Mouse (Mus musculus) forelimb bud, embryonic 11.5 days (tissue): ENCODE results near the gene Tchh.
"Not testable (repeated sequence)": the region's sequence is repeated elsewhere in the genome, so short reads cannot be mapped to it uniquely, and the experiment has no call there.

Source experiments
- DNase-seq: peaks from one replicate; pipeline ENCODE4 v3.0.0-alpha.2; 2012; ENCODE audit warnings: low read depth, low spot score

Tchh gene

GRCm38 (mm10) chr3:93442030-93442429, at the start of gene Tchh:
Tchh (plus strand) TSS chr3:93442330.
- DNase-seq, result no peak

- DNase-seq, result no peak
Measured at GRCm38 (mm10) chr3:93393366-93393765, 48.8 kb upstream of the Tchh start, which contains the start of gene Rptn. Rptn (plus strand) TSS chr3:93393699.

GRCm38 (mm10) chr3:93403936-93404335, 38.2 kb upstream of the Tchh start:
- DNase-seq, result no peak

GRCm38 (mm10) chr3:93406992-93407391, 35.1 kb upstream of the Tchh start:
- peak; percentile 37 for DNase-seq

- no peak for DNase-seq
Measured at GRCm38 (mm10) chr3:93411905-93412304, 30.2 kb upstream of the Tchh start.

- no peak for DNase-seq
Measured at GRCm38 (mm10) chr3:93431673-93432072, 10.5 kb upstream of the Tchh start.

- DNase-seq, result peak; percentile 38
Measured at GRCm38 (mm10) chr3:93443501-93444101, 1.5 kb downstream of the Tchh start.

- peak; percentile 77 for DNase-seq
Measured at GRCm38 (mm10) chr3:93444343-93445164, 2.4 kb downstream of the Tchh start.

- DNase-seq, result peak; percentile 35
Measured at GRCm38 (mm10) chr3:93445165-93445705, 3.1 kb downstream of the Tchh start.

- peak; percentile 28 for DNase-seq
Measured at GRCm38 (mm10) chr3:93446128-93446755, 4.1 kb downstream of the Tchh start.

GRCm38 (mm10) chr3:93446756-93447137, 4.6 kb downstream of the Tchh start:
- DNase-seq, result not testable (repeated sequence)

- peak; percentile 63 for DNase-seq
Measured at GRCm38 (mm10) chr3:93447138-93447841, 5.2 kb downstream of the Tchh start.

GRCm38 (mm10) chr3:93466556-93466955, 24.4 kb downstream of the Tchh start:
- no peak for DNase-seq

- no peak for DNase-seq
Measured at GRCm38 (mm10) chr3:93467130-93467529, 25.0 kb downstream of the Tchh start.

- no peak for DNase-seq
Measured at GRCm38 (mm10) chr3:93468561-93468960, 26.4 kb downstream of the Tchh start, which contains the start of gene Tchhl1. Tchhl1 (plus strand) TSS chr3:93468754.

GRCm38 (mm10) chr3:93469629-93470028, 27.5 kb downstream of the Tchh start:
- DNase-seq, result no peak

GRCm38 (mm10) chr3:93480053-93480452, 37.9 kb downstream of the Tchh start:
- no peak for DNase-seq

GRCm38 (mm10) chr3:93481982-93482616, 40.0 kb downstream of the Tchh start:
- DNase-seq, result no peak

GRCm38 (mm10) chr3:93485611-93486010, 43.5 kb downstream of the Tchh start:
- DNase-seq, result no peak

GRCm38 (mm10) chr3:93488541-93488940, 46.4 kb downstream of the Tchh start:
- DNase-seq, result no peak

GRCm38 (mm10) chr3:93492176-93492575, 50.0 kb downstream of the Tchh start:
- DNase-seq, result no peak
